Mouse (Mus musculus) CH12F3 (cell line): ENCODE measurements around the gene Casp9.

Source experiments
- in situ Hi-C: fragments of 300-500 bp; cut with MboI; formaldehyde crosslinking; loops from 2 replicates; pipeline ENCODE4 v1.14.3; 2020; ENCODE audit warnings: low sequenced_read_pairs

Casp9 gene

DNA sequence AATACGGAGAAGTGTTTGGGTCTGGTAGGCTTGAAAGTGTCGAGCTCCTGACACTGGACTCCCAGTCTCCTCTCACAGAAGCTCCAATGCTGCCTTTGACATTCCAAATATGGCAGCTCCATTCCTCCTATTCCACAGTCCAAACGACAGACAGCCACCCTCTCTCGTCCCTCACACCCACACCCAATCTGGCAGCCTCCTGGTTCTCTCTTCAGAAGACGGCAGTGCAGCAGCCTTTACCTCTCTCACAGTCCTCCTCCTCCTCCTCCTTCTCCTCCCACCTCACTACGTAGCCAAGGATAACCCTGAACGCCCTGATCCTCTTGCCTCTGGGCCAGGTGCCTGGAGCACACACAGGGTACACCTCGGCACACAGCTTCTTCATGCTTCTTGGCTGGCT, 13.6 kb upstream of the Casp9 start:
- in situ Hi-C loops, result no loop called here

DNA sequence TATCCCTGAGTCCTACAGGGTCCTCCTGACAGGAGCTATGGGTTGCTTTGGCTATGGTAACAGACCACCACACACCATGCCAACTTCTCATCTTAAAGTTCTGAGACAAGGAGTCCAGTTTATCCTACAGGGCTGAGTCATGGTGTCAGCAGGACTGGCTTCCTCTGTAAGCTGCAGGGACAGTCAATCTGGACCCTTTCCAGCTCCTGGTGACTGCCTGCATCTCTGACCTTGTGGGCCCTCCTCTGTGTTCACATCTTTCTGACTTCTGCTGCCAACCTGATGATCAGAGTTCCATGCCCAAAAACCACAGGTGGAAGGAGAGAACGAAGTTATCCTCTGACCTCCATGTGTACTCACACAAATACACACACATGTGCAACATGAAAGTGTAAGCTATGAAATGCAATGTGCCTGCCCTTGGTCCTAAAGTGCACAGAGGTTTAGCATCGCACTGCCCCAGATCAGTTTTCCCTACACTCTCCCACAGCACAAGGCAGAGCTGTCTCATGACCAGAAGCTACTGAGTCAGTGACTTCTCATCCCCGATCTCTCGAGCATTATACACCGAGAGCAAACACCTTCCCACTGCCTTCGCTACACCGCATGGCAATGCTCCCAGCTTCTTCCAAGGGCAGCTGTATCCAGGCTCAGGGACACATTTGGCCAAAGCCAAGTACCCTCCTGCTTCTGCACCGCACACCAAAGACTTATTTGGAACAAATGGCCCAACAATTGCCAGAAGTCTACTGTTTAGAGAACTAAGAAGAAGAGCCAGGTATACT, 12.0 kb upstream of the Casp9 start:
- in situ Hi-C loops, result no loop called here

DNA sequence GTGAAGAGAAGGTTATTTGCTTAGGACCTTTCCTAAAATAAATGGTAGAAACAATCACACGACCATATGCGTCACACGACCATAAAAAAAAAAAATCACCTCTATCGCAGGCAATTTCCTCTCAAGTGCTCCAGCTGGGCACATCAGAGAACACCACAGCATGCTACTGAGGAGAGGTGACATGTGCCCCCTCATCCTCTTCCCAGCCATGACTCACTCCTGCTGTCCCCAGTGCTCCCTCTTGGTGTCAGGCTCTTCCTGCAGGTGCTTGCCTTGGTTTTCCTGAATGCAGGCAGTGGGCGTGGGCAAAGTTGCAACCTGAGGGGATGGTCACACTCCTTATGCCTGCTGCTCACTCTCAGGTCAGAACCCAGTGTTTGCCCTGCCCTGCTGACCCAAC, 8.6 kb upstream of the Casp9 start:
- in situ Hi-C loops, result no loop called here

GRCm38 (mm10) chr4:141786141-141786540, 7.3 kb upstream of the Casp9 start:
- in situ Hi-C loops, result no loop called here

DNA sequence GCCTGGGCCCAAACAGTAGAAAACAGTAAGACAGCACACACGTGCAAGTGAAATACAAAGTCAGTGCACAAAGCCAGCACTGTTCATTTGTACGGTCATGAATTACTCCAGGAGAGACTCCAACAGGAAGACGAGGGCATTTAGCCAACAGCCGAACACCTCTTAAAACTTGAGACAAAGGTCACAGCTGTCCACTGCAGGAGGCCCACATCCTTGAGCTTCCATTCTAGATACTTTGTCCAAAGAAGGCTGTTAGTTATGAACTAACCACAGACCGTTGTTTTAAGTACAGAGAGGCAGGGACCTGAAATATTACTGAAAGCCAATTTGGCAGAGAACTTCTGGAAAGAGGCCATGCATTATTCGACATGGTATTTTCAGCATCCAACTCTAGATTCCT, 6.4 kb upstream of the Casp9 start:
- in situ Hi-C loops, result no loop called here

GRCm38 (mm10) chr4:141787462-141787861, 6.0 kb upstream of the Casp9 start:
- in situ Hi-C loops, result no loop called here

GRCm38 (mm10) chr4:141789564-141790218, 3.7 kb upstream of the Casp9 start:
- in situ Hi-C loops, result no loop called here

- in situ Hi-C loops, result no loop called here
Measured at GRCm38 (mm10) chr4:141790524-141790990, 2.9 kb upstream of the Casp9 start, which contains the start of gene Dnajc16. TSS of gene Dnajc16 (minus strand) at chr4:141790931.

DNA sequence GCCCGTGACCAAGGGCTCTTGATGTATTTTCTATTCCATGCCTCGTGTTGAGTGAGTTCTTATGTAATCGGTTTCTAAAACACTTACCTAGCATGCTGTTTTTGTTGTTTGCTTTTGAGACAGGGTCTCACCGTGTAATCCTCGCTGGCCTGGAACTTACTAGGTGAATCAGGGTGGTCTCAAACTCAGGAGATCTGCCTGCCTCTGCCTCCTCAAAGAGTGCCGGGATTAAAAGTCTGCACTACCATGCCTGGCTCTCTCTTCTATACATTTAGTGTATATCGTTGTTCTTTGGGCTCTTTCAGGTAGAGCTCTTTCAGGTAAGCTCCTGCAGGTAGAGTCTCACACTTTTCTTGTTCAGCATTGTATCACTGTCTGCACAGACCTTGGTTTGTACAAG, 1.9 kb upstream of the Casp9 start:
- in situ Hi-C loops, result no loop called here

DNA sequence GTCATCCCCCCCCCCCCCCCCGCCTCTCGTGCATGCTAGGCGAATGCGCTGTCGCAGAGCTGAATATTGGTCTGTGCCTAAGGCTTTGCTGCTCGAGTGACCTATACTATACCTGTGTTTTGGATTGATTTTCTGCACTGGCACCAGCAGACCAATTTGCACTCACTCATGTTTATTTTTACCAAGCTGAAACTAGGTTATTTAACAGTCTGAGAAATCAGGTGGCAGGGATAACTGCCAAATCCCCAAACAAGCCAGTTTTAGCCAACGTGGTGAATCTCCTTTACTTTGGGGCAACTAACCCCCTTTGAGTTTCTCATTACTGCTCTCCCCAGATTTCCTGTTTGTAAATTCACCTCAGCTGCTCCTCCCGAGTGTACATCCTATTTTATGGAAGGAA, 1.5 kb upstream of the Casp9 start:
- in situ Hi-C loops, result no loop called here

DNA sequence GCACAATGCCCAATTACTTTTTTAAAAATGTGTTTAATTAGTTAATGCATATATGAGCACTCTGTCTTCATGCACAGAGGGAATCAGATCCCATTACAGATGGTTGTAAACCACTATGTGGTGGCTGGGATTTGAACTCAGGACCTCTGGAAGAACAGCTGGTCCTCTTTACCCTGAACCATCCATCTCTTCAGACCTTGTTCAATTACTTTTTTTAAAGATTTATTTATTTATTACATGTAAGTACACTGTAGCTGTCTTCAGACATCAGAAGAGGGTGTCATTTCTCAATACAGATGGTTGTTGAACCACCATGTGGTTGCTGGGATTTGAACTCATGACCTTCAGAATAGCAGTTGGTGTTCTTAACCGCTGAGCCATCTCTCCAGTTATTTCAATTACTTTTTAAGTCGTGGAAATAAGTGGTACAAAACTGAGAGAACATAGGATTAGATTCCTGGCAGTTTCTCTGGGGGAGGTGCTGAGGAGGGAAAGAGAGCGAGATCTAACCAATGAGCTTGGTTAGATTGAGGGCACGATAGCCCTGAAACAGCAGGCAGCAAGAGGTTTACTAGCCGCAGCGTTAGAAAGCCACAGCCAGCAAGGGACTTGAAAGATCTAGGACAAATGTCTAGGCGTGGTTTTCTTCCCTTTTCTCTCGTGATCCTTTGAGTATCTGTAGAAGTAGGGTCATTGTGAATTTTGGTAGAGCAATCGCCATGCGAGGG, 694 bp upstream of the Casp9 start:
- in situ Hi-C loops, result no loop called here

DNA sequence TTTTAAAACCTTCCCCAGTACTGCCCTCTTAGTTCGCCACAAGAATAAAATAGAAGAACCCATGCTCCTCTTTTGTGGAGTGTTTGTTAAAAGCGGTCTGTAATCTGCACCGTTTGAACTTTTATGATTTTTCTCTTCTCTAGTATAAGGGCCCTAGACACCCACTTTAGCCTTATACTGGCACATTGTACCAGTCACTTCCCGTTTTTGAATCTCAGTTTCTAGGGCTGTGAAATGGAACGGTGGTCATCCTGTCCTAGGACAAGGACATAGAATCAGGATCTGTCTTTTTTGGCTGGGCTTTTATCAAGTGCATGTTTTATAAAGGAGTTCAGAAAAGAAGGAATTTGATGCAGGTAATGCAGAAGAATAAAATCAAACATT, 732 bp downstream of the Casp9 start:
- in situ Hi-C loops, result no loop called here

DNA sequence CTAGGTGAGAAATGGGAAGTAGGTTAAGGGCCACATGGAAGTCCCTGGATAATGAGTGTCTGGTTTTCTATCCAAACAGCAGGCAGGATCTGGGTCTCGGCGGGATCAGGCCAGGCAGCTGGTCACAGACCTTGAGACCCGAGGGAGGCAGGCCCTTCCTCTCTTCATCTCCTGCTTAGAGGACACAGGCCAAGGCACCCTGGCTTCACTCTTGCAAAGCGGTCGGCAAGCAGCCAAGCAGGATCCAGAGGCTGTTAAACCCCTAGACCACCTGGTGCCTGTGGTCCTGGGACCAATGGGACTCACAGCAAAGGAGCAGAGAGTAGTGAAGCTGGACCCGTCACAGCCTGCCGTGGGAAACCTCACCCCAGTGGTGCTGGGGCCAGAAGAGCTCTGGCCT, 2.9 kb downstream of the Casp9 start:
- in situ Hi-C loops, result no loop called here

DNA sequence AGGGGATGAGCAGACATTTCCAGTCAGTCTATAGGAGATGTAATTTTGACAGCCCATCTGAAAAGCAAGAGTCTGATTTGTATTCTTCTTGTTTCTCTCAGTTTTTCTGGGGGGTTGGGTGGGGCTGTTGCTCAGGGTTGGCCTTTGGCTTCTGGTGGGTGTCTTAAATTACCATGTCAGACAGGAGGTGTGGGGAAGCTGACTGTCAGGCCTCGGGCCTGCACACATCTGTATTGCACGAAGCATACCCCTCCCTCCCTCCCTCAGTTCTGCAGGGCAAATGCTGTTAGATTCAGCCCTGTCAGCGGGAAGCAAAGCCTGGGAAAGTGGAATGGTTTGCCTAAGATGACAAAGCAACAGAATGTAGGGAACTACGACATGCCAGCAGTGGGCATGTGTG, 3.5 kb downstream of the Casp9 start:
- in situ Hi-C loops, result no loop called here

DNA sequence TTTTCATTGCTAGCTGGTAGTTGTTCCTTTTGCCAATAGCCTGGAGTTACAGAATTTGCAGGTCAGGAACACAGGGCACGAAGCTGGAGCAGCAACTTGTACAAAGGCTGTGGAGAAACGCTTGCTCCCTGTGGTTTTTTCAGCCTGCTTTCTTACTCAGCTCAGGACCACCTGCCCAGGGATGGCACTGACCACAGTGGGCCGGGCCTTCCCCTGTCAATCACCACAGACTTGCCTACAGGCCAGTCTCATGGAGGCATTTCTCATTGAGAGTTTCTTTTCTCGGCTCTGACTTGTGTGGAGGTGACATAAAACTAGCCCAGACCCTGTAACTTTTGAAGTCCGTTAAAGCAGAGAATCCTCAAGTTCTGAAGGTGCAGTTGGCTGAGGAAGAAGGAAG, 4.1 kb downstream of the Casp9 start:
- in situ Hi-C loops, result no loop called here

DNA sequence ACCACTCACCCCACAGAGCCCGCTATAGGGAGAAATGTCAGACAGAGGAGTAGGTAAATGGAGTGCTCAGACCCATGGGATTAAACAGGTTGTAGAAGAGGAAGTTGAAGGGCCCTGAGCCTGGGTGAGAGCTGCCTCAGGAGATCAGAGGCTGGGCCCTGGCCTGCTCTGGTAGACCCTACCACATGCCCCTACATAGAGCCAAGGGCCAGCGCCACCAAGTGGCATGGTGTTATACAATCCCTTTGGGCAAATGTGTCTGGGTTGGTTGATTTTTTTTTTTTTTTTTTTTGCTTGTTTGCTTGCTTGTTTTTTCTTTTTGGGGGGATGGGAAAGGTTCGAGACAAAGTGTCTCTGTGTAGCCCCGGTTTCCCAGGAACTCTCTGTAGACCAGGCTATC, 10.7 kb downstream of the Casp9 start:
- in situ Hi-C loops, result loop anchor here (25.0 kb wide), 1 partner anchor 283 kb away; the partner anchor contains the start of gene Tmem51

DNA sequence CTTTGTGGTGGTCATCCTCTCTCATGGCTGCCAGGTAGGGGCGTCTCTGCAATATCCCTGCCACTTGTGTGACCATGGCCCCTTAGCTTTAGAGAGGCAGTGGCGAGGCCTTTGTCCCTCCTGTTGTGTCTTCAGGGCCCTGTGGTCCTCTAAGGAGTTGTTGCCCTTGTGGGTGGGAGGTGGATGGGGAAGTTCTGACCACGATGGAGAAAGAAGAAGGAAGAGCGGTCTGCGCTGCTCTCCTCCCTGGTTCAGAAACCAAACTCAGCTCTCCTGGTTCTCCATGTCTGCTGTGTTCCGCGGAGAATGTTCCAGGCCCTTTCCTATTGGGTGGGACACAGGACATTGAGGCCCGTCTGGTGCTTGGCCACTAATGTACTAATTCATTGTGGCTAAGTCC, 12.5 kb downstream of the Casp9 start:
- in situ Hi-C loops, result loop anchor here (25.0 kb wide), 1 partner anchor 281 kb away; the partner anchor contains the start of gene Tmem51

DNA sequence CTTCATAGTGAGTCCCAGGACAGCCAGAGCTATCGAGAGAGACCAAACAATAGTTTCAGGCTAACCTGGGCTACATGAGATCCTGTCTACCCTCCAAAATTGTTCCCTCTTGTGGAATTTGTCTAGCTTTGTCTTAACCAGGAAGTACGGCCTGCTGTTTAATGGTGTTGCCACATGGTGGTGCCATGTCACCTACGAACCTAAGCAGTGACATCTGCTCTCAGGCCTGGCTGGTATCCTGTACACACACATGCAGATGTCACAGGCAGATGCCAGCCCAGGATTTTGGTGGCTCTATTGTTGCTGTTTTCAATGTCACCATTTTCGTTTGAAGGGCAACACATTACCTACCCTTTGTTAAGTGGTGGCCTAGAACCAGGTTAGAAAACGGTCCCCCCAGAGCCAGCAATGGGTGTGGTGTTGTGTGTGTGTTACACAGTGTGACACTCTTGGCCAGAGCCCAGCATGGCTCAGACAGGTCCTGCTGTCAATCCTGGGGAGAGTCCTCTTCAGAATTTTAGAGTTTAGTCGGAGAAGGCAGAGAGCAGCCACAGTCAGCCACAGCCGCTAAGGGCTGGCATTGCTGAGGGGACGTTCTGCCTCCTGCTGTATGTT, 16.5 kb downstream of the Casp9 start:
- in situ Hi-C loops, result loop anchor here (25.0 kb wide), 1 partner anchor 277 kb away; the partner anchor contains the start of gene Tmem51

GRCm38 (mm10) chr4:141810975-141811374, 17.6 kb downstream of the Casp9 start:
- in situ Hi-C loops, result loop anchor here (25.0 kb wide), 1 partner anchor 276 kb away; the partner anchor contains the start of gene Tmem51

DNA sequence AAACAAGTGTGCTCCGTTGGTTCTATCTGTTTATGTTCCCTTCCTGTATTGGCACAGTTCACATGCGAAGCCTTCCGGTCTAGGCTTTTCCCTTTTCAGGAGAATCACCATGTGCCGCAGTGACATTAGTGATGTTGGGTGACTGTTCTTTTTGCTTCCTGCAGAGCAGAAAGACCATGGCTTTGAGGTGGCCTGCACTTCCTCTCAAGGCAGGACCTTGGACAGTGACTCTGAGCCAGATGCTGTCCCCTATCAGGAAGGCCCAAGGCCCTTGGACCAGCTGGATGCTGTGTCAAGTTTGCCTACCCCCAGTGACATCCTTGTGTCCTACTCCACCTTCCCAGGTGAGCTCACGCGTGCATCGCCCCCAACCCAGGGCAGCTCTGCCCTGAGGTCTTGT, 18.0 kb downstream of the Casp9 start:
- in situ Hi-C loops, result loop anchor here (25.0 kb wide), 1 partner anchor 276 kb away; the partner anchor contains the start of gene Tmem51

DNA sequence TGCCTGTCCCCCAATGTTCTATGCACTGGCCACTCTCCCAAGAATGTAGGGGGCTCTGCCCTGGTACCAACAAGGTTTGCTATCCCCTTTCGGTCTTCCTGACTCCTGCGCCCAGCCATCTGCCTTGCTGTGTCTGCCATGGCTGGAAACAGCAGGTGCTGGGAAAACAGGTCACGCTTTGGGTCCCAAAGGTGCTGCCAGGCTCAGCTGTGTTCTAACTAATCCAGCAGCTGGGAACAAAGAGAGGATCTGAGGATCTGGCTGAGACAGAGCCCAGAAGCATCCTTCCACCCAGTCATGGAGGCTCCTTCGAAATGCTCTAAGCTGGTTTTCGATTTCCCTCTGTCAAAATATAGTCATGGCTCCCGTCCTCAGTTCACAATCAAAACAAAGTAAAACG, 22.9 kb downstream of the Casp9 start:
- in situ Hi-C loops, result loop anchor here (25.0 kb wide), 1 partner anchor 271 kb away; the partner anchor contains the start of gene Tmem51
